Mouse (Mus musculus) lung, embryonic 16.5 days (tissue): ENCODE data around the gene Rad9a. TPM values are rescaled to one million over a fixed set of nuclear protein-coding genes. Genes with fewer than 3 reads are reported as not detected.

ENCODE experiments used
- ATAC-seq: fragments of 200-750 bp; cut with Nextera tagmentation; 2 replicates; pipeline ENCODE4 v1.8.0; 2017; ENCODE audit warnings: low read depth, mild to moderate bottlenecking, moderate library complexity
- H3K27ac ChIP-seq: fragments of 300-500 bp; sonication (generic); 2 replicates; pipeline ENCODE4 v1.5.1; 2014; ENCODE audit warnings: mild to moderate bottlenecking, control low read depth, low read length
- H3K27me3 ChIP-seq: fragments of 300-500 bp; sonication (generic); 2 replicates; pipeline ENCODE4 v1.6.1; 2014; ENCODE audit warnings: low read depth, low read length, mixed read lengths; ENCODE audit not compliant: control insufficient read depth, insufficient read depth
- H3K36me3 ChIP-seq: fragments of 300-500 bp; sonication (generic); 2 replicates; pipeline ENCODE4 v1.6.1; 2014; ENCODE audit warnings: low read length; ENCODE audit not compliant: control insufficient read depth, insufficient read depth
- H3K4me1 ChIP-seq: fragments of 300-500 bp; sonication (generic); replicated peaks from 2 replicates; pipeline ENCODE4 v1.6.1; 2014; ENCODE audit warnings: low read length, mixed read lengths; ENCODE audit not compliant: control insufficient read depth, insufficient read depth
- H3K4me2 ChIP-seq: fragments of 300-500 bp; sonication (generic); 2 replicates; pipeline ENCODE4 v1.6.1; 2014; ENCODE audit warnings: low read depth, low read length, control low read depth
- H3K4me3 ChIP-seq: fragments of 300-500 bp; sonication (generic); 2 replicates; pipeline ENCODE4 v1.5.1; 2014; ENCODE audit warnings: mild to moderate bottlenecking, low read length, control low read depth
- H3K9ac ChIP-seq: fragments of 300-500 bp; sonication (generic); 2 replicates; pipeline ENCODE4 v1.6.1; 2014; ENCODE audit warnings: low read length, control low read depth
- H3K9me3 ChIP-seq: fragments of 300-500 bp; sonication (generic); 2 replicates; pipeline ENCODE4 v1.6.1; 2016; ENCODE audit warnings: low read length; ENCODE audit not compliant: control insufficient read depth
- WGBS: fragments of 180-500 bp; shearing (Covaris S2); extraction: QIAGEN DNeasy Blood & Tissue Kit; methylation state at CpG from one replicate; pipeline ENCODE4 v1.1.7; 2014; 5-methylcytosine and 5-hydroxymethylcytosine counted together
- microRNA-seq: library from miRNA; unstranded; fragments of <30 nt; microRNA quantifications from one replicate; pipeline ENCODE4, GENCODE M21; 2016
- polyA plus RNA-seq: library from polyadenylated mRNA; unstranded; fragments of >200 nt; fragmentation: Nextera tagmentation; extraction: Ambion mirVana; gene quantifications from 2 replicates; pipeline ENCODE4 v1.2.1, GENCODE M21; 2015

Rad9a gene
- polyA plus RNA-seq, 1 experiment from 2014 or later = 33.6 TPM

DNA sequence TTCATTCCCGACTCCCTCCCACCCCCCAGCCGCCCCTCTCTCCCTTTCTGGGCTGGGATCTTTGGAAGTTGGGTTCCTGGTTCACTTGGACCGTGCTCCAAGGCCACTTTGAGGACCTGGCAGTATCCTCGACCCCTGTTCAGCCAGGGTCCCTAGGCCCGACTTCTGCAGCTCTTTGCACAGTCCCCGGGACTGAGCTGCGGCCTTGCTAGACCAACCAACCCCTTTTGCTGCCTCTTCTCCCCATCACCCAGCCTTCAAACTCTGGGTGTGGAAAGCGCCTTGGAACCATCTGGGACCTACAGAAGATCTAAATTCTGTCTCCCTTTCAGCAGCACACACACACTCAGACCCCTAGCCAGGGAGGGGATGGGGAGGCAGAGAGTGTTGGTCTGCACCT, 52.6 kb downstream of the Rad9a start:
- peaks cover 17% of the 10 kb centered on the region for H3K36me3 ChIP-seq
- peak overlapping the region; percentile 84 for H3K4me3 ChIP-seq
- H3K27ac ChIP-seq = peak overlapping the region; percentile 58
- WGBS = under 1% methylated on average over 7 of the region's 8 CpGs
- H3K4me2 ChIP-seq = peak overlapping the region; percentile 80
- H3K9me3 ChIP-seq = no peaks in the 10 kb centered on the region
- H3K4me1 ChIP-seq = peaks cover 16% of the 10 kb centered on the region
- ATAC-seq = peak; percentile 33
- H3K27me3 ChIP-seq = no peaks in the 10 kb centered on the region
- H3K9ac ChIP-seq = peak overlapping the region; percentile 95

DNA sequence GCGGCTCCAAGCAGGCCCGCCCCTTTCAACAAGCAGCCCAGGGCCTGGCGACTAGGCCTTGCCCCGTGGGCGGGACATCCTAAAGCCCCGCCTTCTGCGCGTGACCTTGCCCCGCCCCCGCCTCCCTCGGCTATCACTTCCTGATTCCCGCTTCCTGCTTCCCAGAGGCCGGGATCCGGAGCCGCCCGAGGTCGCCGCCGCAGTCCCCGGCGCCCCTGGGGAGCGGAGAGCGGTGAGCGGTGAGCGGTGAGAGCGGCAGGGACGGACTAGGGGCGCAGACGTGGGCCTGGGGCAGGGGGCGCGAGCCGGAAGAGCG, 53.0 kb downstream of the Rad9a start, which contains the start of gene Coro1b:
Coro1b (plus strand) TSS at position 129 of the 316 bp plus-strand sequence.
- Histone ChIP-seq H3K36me3 (peaks cover 15% of the 10 kb centered on the region), H3K9ac (peak within 1 kb of the TSS; percentile 95), H3K4me3 (peak within 1 kb of the TSS; percentile 84), H3K9me3 (no peaks in the 10 kb centered on the region), H3K4me2 (peak within 1 kb of the TSS; percentile 80), H3K27me3 (no peaks in the 10 kb centered on the region), H3K27ac (peak within 1 kb of the TSS; percentile 58), H3K4me1 (peaks cover 16% of the 10 kb centered on the region)
- peak; percentile 98 for ATAC-seq
- WGBS = under 1% methylated on average over 31 of the region's 33 CpGs

DNA sequence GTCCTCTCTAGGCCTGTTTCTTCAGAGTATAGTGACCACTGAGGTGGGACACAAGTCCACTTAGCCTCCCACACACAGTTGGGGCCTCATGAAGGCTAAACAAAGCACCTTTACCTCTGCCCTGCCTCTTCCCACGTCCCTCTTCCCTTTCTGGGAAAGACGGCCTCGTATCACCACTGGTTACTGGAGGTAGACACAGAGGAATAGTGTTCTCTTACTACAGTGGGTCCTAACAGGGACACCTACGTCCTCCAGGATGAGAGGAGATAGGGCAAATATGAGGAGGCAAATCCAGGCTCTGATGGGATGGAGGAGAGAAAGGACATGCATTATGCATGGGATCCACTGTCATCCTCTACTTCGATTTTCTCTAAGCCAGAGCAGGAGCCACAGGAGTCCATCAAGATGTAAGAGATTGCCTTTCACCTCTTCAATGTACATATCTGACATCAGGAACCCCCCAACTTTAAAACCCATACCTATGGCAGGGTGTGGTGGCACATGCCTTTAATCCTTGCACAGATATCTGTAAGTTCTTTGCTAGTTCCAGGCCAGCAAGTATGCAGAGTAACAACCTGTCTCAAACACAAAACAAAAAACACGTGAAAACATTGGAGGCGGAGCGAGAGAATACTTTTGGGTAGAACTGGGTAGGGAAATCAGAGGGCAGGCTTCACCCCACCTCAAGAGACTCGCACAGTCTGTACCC, 53.5 kb downstream of the Rad9a start:
- peak; percentile 4 for ATAC-seq
- no peaks in the 10 kb centered on the region for H3K9me3 ChIP-seq

DNA sequence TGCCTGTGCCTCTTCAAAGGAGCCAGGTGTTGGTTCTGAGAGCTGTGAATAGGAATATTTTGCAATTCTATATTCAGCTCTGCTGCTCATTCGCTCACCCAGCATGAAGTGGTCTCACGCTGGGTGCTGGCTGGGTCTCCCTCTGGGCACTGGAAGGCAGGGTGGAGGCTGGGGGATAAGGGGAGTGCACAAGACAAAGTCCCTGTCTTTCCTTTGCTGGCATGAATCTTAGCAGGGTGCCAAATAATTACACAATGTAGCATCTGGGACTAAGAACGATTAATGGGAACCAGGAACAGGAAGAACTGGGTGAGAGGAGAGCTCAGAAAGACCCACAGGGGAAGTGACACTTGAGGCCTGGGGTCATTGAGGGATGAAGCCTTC, 54.4 kb downstream of the Rad9a start:
- H3K4me3 ChIP-seq = no peak overlapping the region
- no peak overlapping the region; the same call in 1 of the 2 replicates for H3K27ac ChIP-seq
- peaks cover 15% of the 10 kb centered on the region for H3K36me3 ChIP-seq
- 50% methylated on average over 3 of the region's 3 CpGs for WGBS
- H3K4me2 ChIP-seq = no peak overlapping the region
- H3K4me1 ChIP-seq = peaks cover 16% of the 10 kb centered on the region
- no peaks in the 10 kb centered on the region for H3K27me3 ChIP-seq
- no peaks in the 10 kb centered on the region for H3K9me3 ChIP-seq
- no peak overlapping the region for H3K9ac ChIP-seq
- ATAC-seq = no peak

More for the DNA sequence above, 53.5 kb downstream of the Rad9a start:
- Histone ChIP-seq H3K4me3 (peak overlapping the region; percentile 84), H3K4me1 (peaks cover 16% of the 10 kb centered on the region), H3K27ac (0 out of 2 replicates have a peak overlapping the region, but pooled peaks have one; percentile 29), H3K4me2 (peak overlapping the region; percentile 80), H3K36me3 (peaks cover 15% of the 10 kb centered on the region), H3K27me3 (no peaks in the 10 kb centered on the region), H3K9ac (peak overlapping the region; percentile 95)
- WGBS = 39% methylated on average over 9 of the region's 9 CpGs

DNA sequence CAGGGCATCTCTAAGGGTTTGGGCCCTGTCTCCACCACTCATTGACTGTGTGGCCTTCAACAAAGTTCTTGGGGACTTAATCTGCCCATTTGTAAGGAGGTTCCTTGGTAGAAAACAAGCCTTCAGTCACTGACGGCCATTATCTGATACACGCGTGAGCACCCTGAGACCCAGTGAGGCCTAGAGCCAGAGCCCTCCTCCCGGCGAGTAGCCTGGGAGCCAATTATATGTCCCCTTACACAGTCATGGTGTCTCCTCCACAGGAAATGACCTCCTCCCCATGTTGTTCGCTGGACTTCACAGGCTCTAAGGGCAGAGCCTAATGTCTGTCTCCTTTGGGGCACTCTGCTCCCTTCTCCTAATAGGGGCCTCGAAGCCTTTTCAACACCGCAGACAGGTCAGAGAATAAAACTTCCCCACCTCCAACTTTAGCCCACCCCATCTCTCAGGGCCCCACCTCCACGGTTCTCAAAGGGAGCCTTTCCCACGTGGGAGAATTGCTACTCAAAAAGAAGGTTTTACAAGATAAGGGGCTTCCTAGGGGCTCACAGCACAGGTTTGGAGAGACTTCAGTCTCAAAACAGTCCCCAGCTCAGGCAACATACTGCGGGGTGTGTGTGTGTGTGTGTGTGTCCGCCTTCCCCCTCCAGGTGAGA, 55.0 kb downstream of the Rad9a start:
- Histone ChIP-seq H3K4me1 (peaks cover 16% of the 10 kb centered on the region), H3K27me3 (no peaks in the 10 kb centered on the region), H3K4me3 (no peak overlapping the region), H3K36me3 (peaks cover 15% of the 10 kb centered on the region), H3K4me2 (no peak overlapping the region), H3K9me3 (no peaks in the 10 kb centered on the region), H3K9ac (no peak overlapping the region), H3K27ac (no peak overlapping the region; the same call in 1 of the 2 replicates)
- no peak for ATAC-seq
- WGBS = 61% methylated on average over 12 of the region's 12 CpGs

DNA sequence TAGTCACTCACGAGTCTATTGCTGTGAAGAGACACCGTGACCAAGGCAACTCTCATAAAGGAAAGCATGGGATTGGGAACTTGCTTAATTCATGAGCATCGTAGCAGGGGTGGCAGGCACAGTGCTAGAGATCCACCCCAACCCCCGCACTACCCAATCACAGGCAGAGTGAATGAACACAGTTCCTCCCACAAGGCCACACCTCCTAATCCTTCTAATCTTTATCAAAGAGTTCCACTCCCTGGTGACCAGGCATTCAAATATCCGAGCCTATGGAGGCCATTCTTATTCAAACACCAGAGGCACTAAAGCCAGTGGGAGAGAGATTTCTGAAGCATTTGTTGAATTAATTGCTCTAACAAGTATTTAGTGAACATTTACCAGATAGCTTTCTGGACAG, 55.5 kb downstream of the Rad9a start:
- no peak for ATAC-seq
- Histone ChIP-seq H3K27me3 (no peaks in the 10 kb centered on the region), H3K27ac (no peak overlapping the region), H3K4me2 (no peak overlapping the region), H3K4me3 (no peak overlapping the region), H3K9ac (no peak overlapping the region), H3K36me3 (peaks cover 11% of the 10 kb centered on the region), H3K4me1 (peaks cover 16% of the 10 kb centered on the region), H3K9me3 (no peaks in the 10 kb centered on the region)
- WGBS = 88% methylated on average over 5 of the region's 5 CpGs

Small RNAs within 50 kb of the gene (microRNA-seq; reads per million reads assigned to microRNA genes)
- gene Gm26115 = not detected

Other genes starting within 250 kb of the Rad9a start
- 0.18 and 0.24 TPM in 2 replicates for gene Aldh3b3, start 243.0 kb downstream of the Rad9a start, polyA plus RNA-seq
- gene Aldh3b2, start 229.3 kb downstream of the Rad9a start, polyA plus RNA-seq = 1.8 and 2.0 TPM in 2 replicates
- gene Acy3, start 215.1 kb downstream of the Rad9a start, polyA plus RNA-seq = 11.9 and 13.3 TPM in 2 replicates
- gene Tbx10, start 208.9 kb downstream of the Rad9a start, polyA plus RNA-seq = 0.11 TPM in 1 of 2 replicates, not detected in the other
- gene Nudt8, start 201.1 kb downstream of the Rad9a start, polyA plus RNA-seq = 21.8 and 22.0 TPM in 2 replicates
- gene Gm49405, start 201.0 kb downstream of the Rad9a start, polyA plus RNA-seq = 2.4 and 2.5 TPM in 2 replicates
- 3.8 and 3.9 TPM in 2 replicates for gene Doc2g, start 198.3 kb downstream of the Rad9a start, polyA plus RNA-seq
- gene Ndufv1, start 188.9 kb downstream of the Rad9a start, polyA plus RNA-seq = 177 and 184 TPM in 2 replicates
- 432 and 433 TPM in 2 replicates for gene Gstp1, start 163.7 kb downstream of the Rad9a start, polyA plus RNA-seq
- gene Gstp2, start 155.6 kb downstream of the Rad9a start, polyA plus RNA-seq = 3.5 and 5.0 TPM in 2 replicates
- 0.85 and 1.9 TPM in 2 replicates for gene Gstp3, start 142.1 kb downstream of the Rad9a start, polyA plus RNA-seq
- gene Cabp2, start 120.1 kb downstream of the Rad9a start, polyA plus RNA-seq = not detected in 2 replicates
- gene Cdk2ap2, start 104.5 kb downstream of the Rad9a start, polyA plus RNA-seq = 111 and 128 TPM in 2 replicates
- 12.6 and 14.4 TPM in 2 replicates for gene Pitpnm1, start 101.7 kb downstream of the Rad9a start, polyA plus RNA-seq
- 102 TPM in 2 replicates for gene Aip, start 75.8 kb downstream of the Rad9a start, polyA plus RNA-seq
- not detected in 2 replicates for gene Gpr152, start 61.9 kb downstream of the Rad9a start, polyA plus RNA-seq
- gene Cabp4, start 57.6 kb downstream of the Rad9a start, polyA plus RNA-seq = 0.16 TPM in 1 of 2 replicates, not detected in the other
- 174 and 184 TPM in 2 replicates for gene Coro1b, start 53.0 kb downstream of the Rad9a start, polyA plus RNA-seq
- gene Ptprcap, start 48.1 kb downstream of the Rad9a start, polyA plus RNA-seq = 4.6 and 14.2 TPM in 2 replicates
- gene Rps6kb2, start 38.3 kb downstream of the Rad9a start, polyA plus RNA-seq = 51.6 and 52.7 TPM in 2 replicates
- 2.5 and 3.2 TPM in 2 replicates for gene Carns1, start 26.2 kb downstream of the Rad9a start, polyA plus RNA-seq
- gene Tbc1d10c, start 10.4 kb downstream of the Rad9a start, polyA plus RNA-seq = 4.0 and 7.0 TPM in 2 replicates
- gene Ppp1ca, start 9.6 kb downstream of the Rad9a start, polyA plus RNA-seq = 911 and 931 TPM in 2 replicates
- gene Clcf1, start 12.6 kb upstream of the Rad9a start, polyA plus RNA-seq = 4.8 and 6.1 TPM in 2 replicates
- not detected in 2 replicates for gene AC109138.7, start 12.7 kb upstream of the Rad9a start, polyA plus RNA-seq
- 32.6 and 38.0 TPM in 2 replicates for gene Pold4, start 30.2 kb upstream of the Rad9a start, polyA plus RNA-seq
- gene Ssh3, start 67.5 kb upstream of the Rad9a start, polyA plus RNA-seq = 20.0 and 21.5 TPM in 2 replicates
- gene Ankrd13d, start 81.5 kb upstream of the Rad9a start, polyA plus RNA-seq = 3.5 and 5.2 TPM in 2 replicates
- 13.7 and 15.0 TPM in 2 replicates for gene Grk2, start 104.6 kb upstream of the Rad9a start, polyA plus RNA-seq
- 35.1 and 42.9 TPM in 2 replicates for gene Kdm2a, start 196.6 kb upstream of the Rad9a start, polyA plus RNA-seq
- 32.5 and 34.9 TPM in 2 replicates for gene Rhod, start 237.8 kb upstream of the Rad9a start, polyA plus RNA-seq